Mouse (Mus musculus) liver, adult (tissue): Measurements from ENCODE around the gene Cd46.

Experiments used
- GATA4 ChIP-seq: IDR thresholded peaks from 2 replicates; pipeline ENCODE4 v1.6.1; 2014; ENCODE audit warnings: mild to moderate bottlenecking, low read length; ENCODE audit not compliant: insufficient replicate concordance

Gene Cd46

DNA sequence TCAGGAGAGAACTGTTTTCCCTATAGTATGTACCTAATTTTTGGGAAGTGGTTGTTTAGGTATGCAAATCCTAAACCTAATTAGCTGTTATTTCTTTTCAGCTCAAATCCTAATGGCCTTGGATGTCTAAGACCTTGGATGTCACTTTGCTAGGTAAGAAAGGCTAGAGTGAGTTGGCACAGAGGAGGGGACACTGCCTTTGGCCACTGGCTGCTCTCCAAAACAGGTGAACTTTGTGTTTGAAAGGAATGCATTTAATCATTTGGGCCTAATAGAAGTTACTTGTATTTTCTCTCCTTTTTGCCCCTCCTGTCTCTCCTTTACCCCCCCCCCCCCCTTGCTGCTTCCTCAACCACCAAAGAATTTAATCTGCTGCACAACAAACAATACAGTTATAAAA, 60.3 kb downstream of the Cd46 start:
- TF ChIP-seq GATA4, result no peak

GRCm38 (mm10) chr1:195027507-195027906, 64.5 kb downstream of the Cd46 start:
- no peak for TF ChIP-seq GATA4

DNA sequence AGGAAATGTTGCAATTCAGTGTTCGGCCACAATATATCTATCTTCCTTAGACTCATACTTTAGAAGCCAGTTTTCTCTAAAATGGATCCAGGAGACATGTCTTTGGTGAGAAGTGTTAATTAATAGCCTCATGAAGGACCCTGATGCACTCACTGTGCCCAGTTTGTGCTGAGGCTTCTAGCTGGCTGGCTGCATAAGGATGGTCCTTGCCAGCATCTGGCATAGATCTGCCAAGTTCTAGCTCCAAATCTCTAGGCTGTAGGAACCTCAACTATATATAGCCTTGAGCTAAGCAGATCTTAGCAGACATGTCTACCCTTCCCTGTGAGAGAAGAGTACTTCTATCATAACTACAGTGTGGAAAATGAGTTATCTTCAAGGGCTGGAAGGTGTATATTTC, 68.2 kb downstream of the Cd46 start:
- no peak for TF ChIP-seq GATA4

- TF ChIP-seq GATA4, result no peak
Measured at GRCm38 (mm10) chr1:195021831-195022230, 70.2 kb downstream of the Cd46 start.

DNA sequence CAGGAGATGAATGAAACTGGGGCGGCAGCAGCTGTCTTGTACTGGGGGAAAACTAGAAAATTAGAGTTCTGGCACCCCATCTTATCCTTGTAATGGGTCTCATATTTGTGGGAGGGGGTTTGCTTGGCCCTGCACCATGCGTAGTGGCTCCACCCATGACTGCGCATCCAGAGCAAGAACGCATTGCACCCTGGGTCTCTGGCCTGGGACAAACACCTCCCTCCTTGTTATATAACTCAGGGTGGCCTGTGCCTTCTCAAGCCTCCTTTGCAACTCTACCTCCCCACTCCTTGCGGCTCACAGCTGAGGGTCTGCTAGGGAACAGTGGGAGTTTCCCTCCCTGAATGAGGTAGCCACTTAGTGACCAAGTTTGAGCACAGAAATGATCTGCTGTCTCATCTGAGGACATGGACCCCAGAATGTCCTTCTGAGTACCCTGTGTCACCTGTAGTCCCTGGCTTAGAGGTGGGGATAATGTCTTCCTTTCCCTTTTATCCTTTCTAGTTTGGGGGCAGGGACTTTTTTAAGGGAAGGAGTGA, 72.9 kb downstream of the Cd46 start:
- TF ChIP-seq GATA4, result no peak

DNA sequence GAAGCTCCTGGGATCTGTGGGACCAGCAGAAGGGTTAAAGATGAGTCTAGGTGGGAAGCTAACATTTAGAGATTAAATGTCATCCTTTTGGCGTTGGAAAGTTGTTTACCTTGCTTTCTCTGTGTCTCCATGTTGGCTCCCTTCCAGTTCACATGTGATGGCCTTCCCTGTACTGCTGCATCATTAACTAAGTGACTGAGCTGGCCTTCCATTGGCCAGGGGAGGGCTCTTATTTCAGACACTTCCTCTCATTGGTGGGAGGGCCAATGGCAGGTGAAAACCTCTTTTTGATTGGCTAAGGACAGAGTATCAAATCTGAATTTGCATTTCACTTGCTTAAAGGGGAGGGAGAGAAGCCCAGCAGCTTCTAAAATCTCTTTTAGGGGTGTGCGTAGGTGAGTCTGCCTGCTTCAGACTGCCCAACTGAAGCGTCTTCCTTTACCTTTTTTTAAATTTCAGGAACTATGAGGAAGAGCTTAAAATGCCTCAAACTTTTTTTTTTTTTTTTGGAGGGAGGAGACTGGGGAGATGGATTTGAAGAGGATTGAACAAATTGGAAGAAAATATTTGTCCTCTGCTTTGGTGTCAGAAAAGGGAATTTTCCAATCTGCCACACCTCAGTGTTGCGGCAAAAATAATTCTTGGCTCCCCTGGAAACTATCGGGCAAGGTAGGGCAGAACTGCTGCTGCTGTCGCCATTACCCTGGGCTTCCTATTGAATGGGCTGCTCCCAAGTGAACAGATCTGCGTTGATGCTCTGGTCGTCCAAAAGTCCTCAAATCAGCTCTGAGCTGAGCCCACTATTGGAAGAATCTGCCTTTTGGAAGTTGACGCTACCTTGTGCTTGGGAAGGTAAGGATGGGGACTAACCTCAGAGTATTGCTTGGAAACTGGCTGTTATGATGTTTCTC, 73.7 kb downstream of the Cd46 start:
- TF ChIP-seq GATA4, result no peak

GRCm38 (mm10) chr1:195017626-195018025, 74.4 kb downstream of the Cd46 start:
- TF ChIP-seq GATA4, result no peak

- no peak for TF ChIP-seq GATA4
Measured at GRCm38 (mm10) chr1:195016811-195017501, 75.1 kb downstream of the Cd46 start.

GRCm38 (mm10) chr1:195015281-195015680, 76.8 kb downstream of the Cd46 start:
- no peak for TF ChIP-seq GATA4

GRCm38 (mm10) chr1:195014201-195014885, 77.7 kb downstream of the Cd46 start:
- TF ChIP-seq GATA4, result no peak

DNA sequence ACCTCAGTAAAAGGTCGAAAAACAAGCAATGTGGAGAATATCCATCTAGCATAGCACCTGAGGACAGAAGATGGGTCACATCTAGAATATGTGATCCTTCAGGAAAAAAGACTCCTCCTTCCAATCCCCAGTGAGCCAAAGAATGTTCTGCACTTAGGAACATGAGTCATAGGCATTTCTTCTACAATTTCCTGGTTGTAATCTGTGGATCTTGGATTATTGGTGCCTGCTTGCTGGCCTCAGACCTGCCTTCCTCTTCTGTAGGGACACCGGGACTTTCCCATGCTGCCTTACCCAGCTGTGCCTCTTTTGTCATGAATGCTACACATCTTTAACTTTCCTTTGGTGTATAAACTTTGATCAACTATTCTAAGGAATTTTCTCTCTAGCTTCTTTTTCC, 79.5 kb downstream of the Cd46 start:
- peak; percentile 90 for TF ChIP-seq GATA4

GRCm38 (mm10) chr1:195006267-195006666, 85.8 kb downstream of the Cd46 start:
- peak; percentile 71; the same call in 1 of the 2 replicates for TF ChIP-seq GATA4

DNA sequence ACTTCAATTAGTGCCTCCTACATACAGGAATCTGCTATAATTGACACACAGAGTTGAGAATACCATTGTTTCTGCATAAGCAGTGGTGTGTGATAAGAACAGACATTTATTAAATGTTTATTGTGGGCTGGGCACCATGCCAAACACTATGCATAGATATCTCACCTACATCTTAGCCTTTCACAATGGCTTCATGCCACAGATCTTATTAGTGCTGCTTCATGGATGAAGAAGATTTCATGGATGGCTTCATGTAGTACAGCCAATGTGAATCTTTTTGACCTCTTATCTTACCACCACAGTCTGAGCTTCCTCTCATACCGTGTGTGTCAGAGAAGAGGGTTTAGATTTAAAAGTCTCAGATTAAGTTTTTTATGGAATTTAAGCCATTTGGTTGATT, 87.9 kb downstream of the Cd46 start:
- no peak for TF ChIP-seq GATA4

DNA sequence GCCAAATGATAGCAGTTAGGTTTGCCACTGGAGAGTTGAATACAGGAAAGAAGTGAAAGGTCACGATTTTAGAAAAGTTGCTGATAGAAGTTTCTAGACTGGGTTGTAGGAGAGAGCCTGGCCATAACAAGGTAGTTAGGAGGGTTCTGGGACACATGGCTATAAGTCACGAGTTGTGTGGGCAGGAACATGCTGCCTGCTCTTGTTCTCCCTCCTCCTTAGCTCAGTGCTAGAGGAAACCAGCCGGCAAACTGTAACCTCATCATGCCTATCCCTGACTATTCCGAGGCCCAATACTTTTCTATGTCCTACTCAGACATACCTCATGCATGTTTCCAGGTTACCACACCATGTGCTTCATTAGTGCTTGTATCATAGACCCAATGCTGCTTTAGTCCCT, 88.7 kb downstream of the Cd46 start:
- no peak for TF ChIP-seq GATA4

GRCm38 (mm10) chr1:194998396-194998795, 93.7 kb downstream of the Cd46 start:
- TF ChIP-seq GATA4, result no peak
